Mouse (Mus musculus) heart, adult 2 months (tissue): ENCODE measurements around the gene Tnni3k.

Experiments
- CTCF ChIP-seq: fragments of 200-600 bp; IDR thresholded peaks from 2 replicates; pipeline ENCODE4 v1.8.1; 2022; ENCODE audit warnings: antibody characterized with exemption, mild to moderate bottlenecking, moderate library complexity
- POLR2A ChIP-seq: fragments of 200-500 bp; IDR thresholded peaks from 2 replicates; pipeline ENCODE4 v1.6.1; 2011; ENCODE audit warnings: mild to moderate bottlenecking, low read depth, low read length, control low read depth; ENCODE audit not compliant: insufficient read depth

GRCm38 (mm10) chr3:154913641-154914040 lies 141.6 kb downstream of the Tnni3k start:
- TF ChIP-seq CTCF = no peak
- no peak for TF ChIP-seq POLR2A
